14 mouse cellular contexts compared by ENCODE assay signal in the genomic region with DNA sequence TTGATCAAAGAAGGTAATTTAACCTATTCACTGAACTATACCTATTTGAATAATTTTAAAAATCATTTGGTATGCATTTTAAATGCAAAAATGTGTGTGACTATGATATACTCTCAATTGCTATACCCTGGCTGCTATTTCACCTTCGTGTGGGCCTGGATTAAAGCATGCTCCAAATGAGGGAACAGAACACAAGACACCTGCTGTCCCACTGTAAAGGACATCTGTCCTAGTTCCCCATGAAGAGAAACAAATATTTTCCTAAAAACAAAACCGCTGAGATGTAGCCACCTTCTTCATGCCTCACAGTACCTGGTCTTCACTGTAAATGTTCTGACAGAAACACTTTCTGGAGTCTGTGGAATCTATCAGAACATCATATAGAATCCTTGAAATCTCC.
"Had no signal": no experiment of that assay in that cellular context is flagged by ENCODE, and none has a peak within 500 bp of the region (broad histone marks: within the 10 kb centered on the region; RNA-seq: fewer than 3 reads in every experiment).

No protein-coding gene starts in this region.

- DNase-seq: gastrocnemius, adult 2 months; gastrocnemius, postnatal 10 days; gastrocnemius, postnatal 25 days; heart, adult 18-20 months; heart, postnatal 14 days; heart, postnatal 4 days; kidney, adult 18-20 months; kidney, adult 8-10 months; kidney, postnatal 10 days; kidney, postnatal 25 days; kidney, postnatal 4 days; layer of hippocampus, adult 9-11 months; layer of hippocampus, postnatal 36 days; left cerebral cortex, postnatal 4 days had no signal
